36 mouse cellular contexts compared by ENCODE assay signal in genomic region chr6:3999296-3999695, GRCm38 (mm10). TPM values are rescaled to one million over a fixed set of nuclear protein-coding genes. Genes with fewer than 3 reads are reported as not detected.
A peak's percentile ranks its signal among the peaks of the same experiment; 100 is the strongest.
DNase-seq lines count a peak whose midpoint lies in the region; ATAC-seq and TF ChIP-seq lines count a peak whose summit lies in the region.
"Had no signal": no experiment of that assay in that cellular context is flagged by ENCODE, and none has a peak within 500 bp of the region (broad histone marks: within the 10 kb centered on the region; RNA-seq: fewer than 3 reads in every experiment).

No protein-coding gene starts in this region.

- no peaks in the 10 kb centered on the region for H3K27me3 ChIP-seq in hindbrain, embryonic 10.5 days (ENCODE audit: insufficient read depth, poor library complexity, severe bottlenecking)
- H3K27me3 ChIP-seq in hindbrain, embryonic 13.5 days, result peaks cover 5% of the 10 kb centered on the region; the same call in 1 of the 2 replicates
- H3K27me3 ChIP-seq in kidney, embryonic 14.5 days (ENCODE audit: control insufficient read depth, insufficient read depth, low read length), result no peaks in the 10 kb centered on the region
- no peaks in the 10 kb centered on the region for H3K27me3 ChIP-seq in midbrain, embryonic 14.5 days (ENCODE audit: control insufficient read depth, insufficient read depth, low read length)
- 0 out of 2 replicates have a peak, but pooled peaks cover 3% of the 10 kb centered on the region for H3K27me3 ChIP-seq in midbrain, embryonic 13.5 days
- H3K27me3 ChIP-seq in hindbrain, postnatal 0 days (ENCODE audit: insufficient read depth, low read length), result no peaks in the 10 kb centered on the region
- H3K27me3 ChIP-seq: forebrain, embryonic 15.5 days; heart, embryonic 13.5 days; intestine, embryonic 15.5 days; limb, embryonic 15.5 days; liver, embryonic 13.5 days; midbrain, embryonic 15.5 days had no signal

- no peaks in the 10 kb centered on the region for H3K9me3 ChIP-seq in hindbrain, embryonic 10.5 days
- H3K9me3 ChIP-seq in hindbrain, embryonic 13.5 days, result no peaks in the 10 kb centered on the region
- no peaks in the 10 kb centered on the region for H3K9me3 ChIP-seq in kidney, embryonic 14.5 days (ENCODE audit: control insufficient read depth, low read length)
- no peaks in the 10 kb centered on the region for H3K9me3 ChIP-seq in midbrain, embryonic 14.5 days (ENCODE audit: control insufficient read depth, low read length)
- H3K9me3 ChIP-seq in midbrain, embryonic 13.5 days, result no peaks in the 10 kb centered on the region
- no peaks in the 10 kb centered on the region for H3K9me3 ChIP-seq in hindbrain, postnatal 0 days (ENCODE audit: low read length)
- H3K9me3 ChIP-seq: forebrain, embryonic 15.5 days; heart, embryonic 13.5 days; intestine, embryonic 15.5 days; limb, embryonic 10.5 days; limb, embryonic 15.5 days; liver, embryonic 13.5 days; midbrain, embryonic 15.5 days; neural tube, embryonic 13.5 days had no signal

- peak; percentile 5 for DNase-seq in hindbrain, embryonic 10.5 days (ENCODE audit: low spot score)
- DNase-seq in kidney, postnatal 10 days, result peak; percentile 30
- DNase-seq in midbrain, embryonic 14.5 days, result peak; percentile 3
- no peak for DNase-seq in hindbrain, postnatal 0 days (ENCODE audit: low spot score)
- DNase-seq in gastrocnemius, postnatal 10 days, result no peak
- DNase-seq: adrenal gland, postnatal 36 days; cerebellum, adult 9-10 months; cerebellum, postnatal 36 days; heart, postnatal 10 days; layer of hippocampus, adult 9-11 months; liver, embryonic 13.5 days; lung, adult 18-20 months; thymus, postnatal 4 days had no signal

- no peak overlapping the region for H3K4me2 ChIP-seq in hindbrain, embryonic 13.5 days
- H3K4me2 ChIP-seq in kidney, embryonic 14.5 days (replicated peaks; ENCODE audit: low read depth, low read length), result no peak overlapping the region
- H3K4me2 ChIP-seq in midbrain, embryonic 14.5 days (ENCODE audit: low read length), result no peak overlapping the region
- H3K4me2 ChIP-seq in midbrain, embryonic 13.5 days (replicated peaks), result no peak overlapping the region
- peak overlapping the region; percentile 13; the same call in 1 of the 2 replicates for H3K4me2 ChIP-seq in hindbrain, postnatal 0 days (ENCODE audit: low read depth, low read length)
- H3K4me2 ChIP-seq: forebrain, embryonic 15.5 days; heart, embryonic 13.5 days; intestine, embryonic 15.5 days; limb, embryonic 15.5 days; liver, embryonic 13.5 days; midbrain, embryonic 15.5 days; neural tube, embryonic 13.5 days had no signal

- H3K9ac ChIP-seq in hindbrain, embryonic 13.5 days, result no peak overlapping the region
- no peak overlapping the region for H3K9ac ChIP-seq in kidney, embryonic 14.5 days (ENCODE audit: low read depth, low read length)
- no peak overlapping the region for H3K9ac ChIP-seq in midbrain, embryonic 14.5 days (replicated peaks; ENCODE audit: low read length)
- no peak overlapping the region for H3K9ac ChIP-seq in midbrain, embryonic 13.5 days (replicated peaks)
- no peak overlapping the region for H3K9ac ChIP-seq in hindbrain, postnatal 0 days (replicated peaks; ENCODE audit: low read length)
- H3K9ac ChIP-seq: forebrain, embryonic 15.5 days; heart, embryonic 13.5 days; intestine, embryonic 15.5 days; limb, embryonic 15.5 days; liver, embryonic 13.5 days; midbrain, embryonic 15.5 days; neural tube, embryonic 13.5 days had no signal

- no peaks in the 10 kb centered on the region for H3K36me3 ChIP-seq in hindbrain, embryonic 10.5 days
- no peaks in the 10 kb centered on the region for H3K36me3 ChIP-seq in hindbrain, embryonic 13.5 days
- no peaks in the 10 kb centered on the region for H3K36me3 ChIP-seq in kidney, embryonic 14.5 days (ENCODE audit: control insufficient read depth, insufficient read depth, low read length)
- no peaks in the 10 kb centered on the region for H3K36me3 ChIP-seq in midbrain, embryonic 14.5 days (ENCODE audit: control insufficient read depth, insufficient read depth, low read length)
- no peaks in the 10 kb centered on the region for H3K36me3 ChIP-seq in midbrain, embryonic 13.5 days
- no peaks in the 10 kb centered on the region for H3K36me3 ChIP-seq in hindbrain, postnatal 0 days (ENCODE audit: insufficient read depth, low read length)
- H3K36me3 ChIP-seq: forebrain, embryonic 15.5 days; heart, embryonic 13.5 days; intestine, embryonic 15.5 days; limb, embryonic 10.5 days; limb, embryonic 15.5 days; liver, embryonic 13.5 days; midbrain, embryonic 15.5 days; neural tube, embryonic 13.5 days had no signal

- TF ChIP-seq CTCF in hindbrain, postnatal 0 days (IDR thresholded peaks at IDR 0.05; ENCODE audit: low read depth), result no peak

- no peak overlapping the region for H3K27ac ChIP-seq in hindbrain, embryonic 10.5 days
- H3K27ac ChIP-seq in hindbrain, embryonic 13.5 days, result no peak overlapping the region
- no peak overlapping the region for H3K27ac ChIP-seq in kidney, embryonic 14.5 days (ENCODE audit: low read depth, low read length)
- H3K27ac ChIP-seq in midbrain, embryonic 14.5 days (replicated peaks; ENCODE audit: low read depth, low read length), result no peak overlapping the region
- H3K27ac ChIP-seq in midbrain, embryonic 13.5 days, result no peak overlapping the region
- H3K27ac ChIP-seq in hindbrain, postnatal 0 days, result no peak overlapping the region
- H3K27ac ChIP-seq: forebrain, embryonic 15.5 days; heart, embryonic 13.5 days; intestine, embryonic 15.5 days; limb, embryonic 10.5 days; limb, embryonic 15.5 days; liver, embryonic 13.5 days; macrophage; midbrain, embryonic 15.5 days; neural tube, embryonic 13.5 days had no signal

- no peak overlapping the region for H3K4me3 ChIP-seq in hindbrain, embryonic 10.5 days
- H3K4me3 ChIP-seq in hindbrain, embryonic 13.5 days, result no peak overlapping the region
- H3K4me3 ChIP-seq in kidney, embryonic 14.5 days (ENCODE audit: low read length), result no peak overlapping the region
- H3K4me3 ChIP-seq in midbrain, embryonic 14.5 days (replicated peaks; ENCODE audit: low read depth, low read length), result no peak overlapping the region
- no peak overlapping the region for H3K4me3 ChIP-seq in midbrain, embryonic 13.5 days (replicated peaks)
- no peak overlapping the region for H3K4me3 ChIP-seq in hindbrain, postnatal 0 days (ENCODE audit: low read length)
- H3K4me3 ChIP-seq: forebrain, embryonic 15.5 days; heart, embryonic 13.5 days; intestine, embryonic 15.5 days; limb, embryonic 10.5 days; limb, embryonic 15.5 days; liver, embryonic 13.5 days; midbrain, embryonic 15.5 days; neural tube, embryonic 13.5 days had no signal

- ATAC-seq in hindbrain, embryonic 13.5 days (ENCODE audit: low FRiP score), result no peak
- ATAC-seq in kidney, embryonic 14.5 days (ENCODE audit: low FRiP score, low TSS enrichment), result no peak
- ATAC-seq in midbrain, embryonic 14.5 days (ENCODE audit: low FRiP score, low TSS enrichment), result no peak
- no peak for ATAC-seq in midbrain, embryonic 13.5 days
- no peak for ATAC-seq in hindbrain, postnatal 0 days
- ATAC-seq: CD4-positive, CD25-positive, alpha-beta regulatory T cell, adult 4 months; forebrain, embryonic 15.5 days; intestine, embryonic 15.5 days; midbrain, embryonic 15.5 days had no signal

- H3K4me1 ChIP-seq in hindbrain, embryonic 10.5 days (replicated peaks), result peaks cover 21% of the 10 kb centered on the region
- peaks cover 9% of the 10 kb centered on the region for H3K4me1 ChIP-seq in hindbrain, embryonic 13.5 days (replicated peaks)
- 0 out of 2 replicates have a peak, but pooled peaks cover 3% of the 10 kb centered on the region for H3K4me1 ChIP-seq in kidney, embryonic 14.5 days (ENCODE audit: control insufficient read depth, insufficient read depth, low read length)
- H3K4me1 ChIP-seq in midbrain, embryonic 14.5 days (ENCODE audit: control insufficient read depth, insufficient read depth, low read length), result 0 out of 2 replicates have a peak, but pooled peaks cover 4% of the 10 kb centered on the region
- peaks cover 6% of the 10 kb centered on the region for H3K4me1 ChIP-seq in midbrain, embryonic 13.5 days (replicated peaks)
- H3K4me1 ChIP-seq in hindbrain, postnatal 0 days (ENCODE audit: insufficient read depth, low read length), result 0 out of 2 replicates have a peak, but pooled peaks cover 4% of the 10 kb centered on the region
- H3K4me1 ChIP-seq: intestine, embryonic 15.5 days; liver, embryonic 13.5 days had no signal

- WGBS in hindbrain, embryonic 10.5 days, result 62% methylated on average over 6 of the region's 6 CpGs
- 44% methylated on average over 6 of the region's 6 CpGs for WGBS in hindbrain, embryonic 13.5 days
- WGBS in kidney, embryonic 14.5 days, result 78% methylated on average over 6 of the region's 6 CpGs
- WGBS in midbrain, embryonic 14.5 days, result 70% methylated on average over 6 of the region's 6 CpGs
- 64% methylated on average over 6 of the region's 6 CpGs for WGBS in midbrain, embryonic 13.5 days
- WGBS in hindbrain, postnatal 0 days, result 37% methylated on average over 6 of the region's 6 CpGs

RNA-seq across cellular contexts. Expression of gene Gng11, which starts 4.4 kb away (rescaled TPM):
- polyA plus RNA-seq in hindbrain, embryonic 10.5 days (2016; fragmentation: Nextera tagmentation; extraction: Ambion mirVana), result 34.6 and 36.9 TPM in 2 replicates
- polyA plus RNA-seq in hindbrain, embryonic 13.5 days (2015; fragmentation: Nextera tagmentation; extraction: Ambion mirVana), result 32.6 and 35.2 TPM in 2 replicates
- 71.7 and 96.9 TPM in 2 replicates for polyA plus RNA-seq in kidney, embryonic 14.5 days (2014; fragmentation: Nextera tagmentation; extraction: Ambion mirVana)
- polyA plus RNA-seq in midbrain, embryonic 14.5 days (2014; fragmentation: Nextera tagmentation; extraction: Ambion mirVana), result 15.4 and 24.5 TPM in 2 replicates
- 26.8 and 28.0 TPM in 2 replicates for polyA plus RNA-seq in midbrain, embryonic 13.5 days (2015; fragmentation: Nextera tagmentation; extraction: Ambion mirVana)
- total RNA-seq in hindbrain, postnatal 0 days (2014; rRNA removed), result 7.9 and 11.4 TPM in 2 replicates
- 31.0 and 33.7 TPM in 2 replicates for polyA plus RNA-seq in hindbrain, postnatal 0 days (2015; fragmentation: Nextera tagmentation; extraction: Ambion mirVana)
- total RNA-seq in gastrocnemius, postnatal 10 days (2021), result 10 to 100 TPM; 64.0 to 65.6 TPM
- polyA plus RNA-seq: CD4-positive, CD25-positive, alpha-beta regulatory T cell, adult 4 months had no signal

RNA-seq across cellular contexts. Expression of gene Gngt1, which starts 5.7 kb away (rescaled TPM):
- polyA plus RNA-seq in hindbrain, embryonic 10.5 days (2016; fragmentation: Nextera tagmentation; extraction: Ambion mirVana), result not detected in 2 replicates
- not detected in 2 replicates for polyA plus RNA-seq in hindbrain, embryonic 13.5 days (2015; fragmentation: Nextera tagmentation; extraction: Ambion mirVana)
- not detected in 2 replicates for polyA plus RNA-seq in kidney, embryonic 14.5 days (2014; fragmentation: Nextera tagmentation; extraction: Ambion mirVana)
- not detected in 2 replicates for polyA plus RNA-seq in midbrain, embryonic 14.5 days (2014; fragmentation: Nextera tagmentation; extraction: Ambion mirVana)
- polyA plus RNA-seq in midbrain, embryonic 13.5 days (2015; fragmentation: Nextera tagmentation; extraction: Ambion mirVana), result not detected in 2 replicates
- not detected in 2 replicates for total RNA-seq in hindbrain, postnatal 0 days (2014; rRNA removed)
- not detected in 2 replicates for polyA plus RNA-seq in hindbrain, postnatal 0 days (2015; fragmentation: Nextera tagmentation; extraction: Ambion mirVana)
- not detected for total RNA-seq in gastrocnemius, postnatal 10 days (2021)
- total RNA-seq: adrenal gland, adult 18-20 months; adrenal gland, postnatal 36 days; gastrocnemius, adult 8-10 months; heart, adult 8-10 months; heart, postnatal 10 days; hematopoietic stem cell, adult 5-6 weeks; left cerebral cortex, postnatal 10 days; megakaryocyte-erythroid progenitor cell, adult 5-6 weeks had no signal
- polyA plus RNA-seq: CD4-positive, CD25-positive, alpha-beta regulatory T cell, adult 4 months; embryonic facial prominence, embryonic 11.5 days; forebrain, embryonic 15.5 days; gonadal fat pad, adult 2 months; heart, embryonic 13.5 days; intestine, embryonic 15.5 days; kidney, embryonic 16.5 days; limb, embryonic 10.5 days; limb, embryonic 15.5 days; liver, embryonic 13.5 days; macrophage; midbrain, embryonic 15.5 days; neural tube, embryonic 13.5 days; testis, adult 2 months; thymus, postnatal 0 days had no signal

RNA-seq across cellular contexts. Expression of gene Tfpi2, which starts 10.6 kb away (rescaled TPM):
- polyA plus RNA-seq in hindbrain, embryonic 10.5 days (2016; fragmentation: Nextera tagmentation; extraction: Ambion mirVana), result 0.42 and 0.45 TPM in 2 replicates
- polyA plus RNA-seq in hindbrain, embryonic 13.5 days (2015; fragmentation: Nextera tagmentation; extraction: Ambion mirVana), result 0.29 and 1.00 TPM in 2 replicates
- 0.83 and 2.1 TPM in 2 replicates for polyA plus RNA-seq in kidney, embryonic 14.5 days (2014; fragmentation: Nextera tagmentation; extraction: Ambion mirVana)
- 0.28 and 0.41 TPM in 2 replicates for polyA plus RNA-seq in midbrain, embryonic 14.5 days (2014; fragmentation: Nextera tagmentation; extraction: Ambion mirVana)
- polyA plus RNA-seq in midbrain, embryonic 13.5 days (2015; fragmentation: Nextera tagmentation; extraction: Ambion mirVana), result 0.39 and 0.65 TPM in 2 replicates
- not detected in 2 replicates for total RNA-seq in hindbrain, postnatal 0 days (2014; rRNA removed)
- 0.49 and 0.53 TPM in 2 replicates for polyA plus RNA-seq in hindbrain, postnatal 0 days (2015; fragmentation: Nextera tagmentation; extraction: Ambion mirVana)
- total RNA-seq in gastrocnemius, postnatal 10 days (2021), result 1 to 10 TPM; 1.6 to 2.7 TPM
- total RNA-seq: hematopoietic stem cell, adult 5-6 weeks; megakaryocyte-erythroid progenitor cell, adult 5-6 weeks had no signal
- polyA plus RNA-seq: macrophage; testis, adult 2 months had no signal

Comparison
In these comparisons a context has a peak if more than half of its experiments do, and no peak if none do; other contexts are left out.
1. DNase-seq: peak in hindbrain, embryonic 10.5 days (single experiment), kidney, postnatal 10 days (single experiment) and midbrain, embryonic 14.5 days (single experiment); none in hindbrain, postnatal 0 days (single experiment) and gastrocnemius, postnatal 10 days (single experiment).